Mouse (Mus musculus): Measurements from ENCODE around the gene Sel1l.

The Sel1l gene

GRCm38 (mm10) chr12:91776342-91776741, 72.6 kb downstream of the Sel1l start:
- DNase-seq: no peak

- no peak for DNase-seq
These were observed 74.1 kb downstream of the Sel1l start for GRCm38 (mm10) chr12:91774811-91775284.

- no peak for DNase-seq
These were observed 80.1 kb downstream of the Sel1l start for GRCm38 (mm10) chr12:91768871-91769270.

- no peak for DNase-seq
These were observed 80.8 kb downstream of the Sel1l start for GRCm38 (mm10) chr12:91768176-91768575.

GRCm38 (mm10) chr12:91766338-91767107, 82.4 kb downstream of the Sel1l start:
- DNase-seq: no peak

- no peak for DNase-seq
These were observed 83.5 kb downstream of the Sel1l start for GRCm38 (mm10) chr12:91765504-91765903.

GRCm38 (mm10) chr12:91765054-91765453, 83.9 kb downstream of the Sel1l start:
- no peak for DNase-seq

- DNase-seq: no peak
These were observed 84.5 kb downstream of the Sel1l start for GRCm38 (mm10) chr12:91764471-91764870.

GRCm38 (mm10) chr12:91759836-91760235, 89.1 kb downstream of the Sel1l start:
- DNase-seq: no peak

- no peak for DNase-seq
These were observed 90.9 kb downstream of the Sel1l start for GRCm38 (mm10) chr12:91757854-91758562.

- DNase-seq: no peak
These were observed 92.3 kb downstream of the Sel1l start for GRCm38 (mm10) chr12:91756562-91757166.
